Mouse (Mus musculus) gastrocnemius, postnatal 14 days (tissue): ENCODE measurements around the gene 4922502D21Rik. TPM values are rescaled to one million over a fixed set of nuclear protein-coding genes. Genes with fewer than 3 reads are reported as not detected.
"Not testable (repeated sequence)": the region's sequence is repeated elsewhere in the genome, so short reads cannot be mapped to it uniquely, and the experiment has no call there.

Experiments
- DNase-seq: peaks from one replicate; pipeline ENCODE4 v3.0.0; 2021; ENCODE audit warnings: mixed read lengths
- intact Hi-C: fragments of 180-260 bp; cut with DNase I; formaldehyde crosslinking; loops from one replicate; pipeline ENCODE4 v1.15.1; 2025; ENCODE audit warnings: low total_unique reads
- long read RNA-seq, 2 experiments: library from polyadenylated mRNA; stranded (forward); transcript quantifications; one replicate each; pipeline ENCODE4 v2.0.0; 2021
- total RNA-seq, 2 experiments: library from RNA; stranded (reverse); gene quantifications; 2 replicates each; pipeline ENCODE4 v1.2.3; 2021

4922502D21Rik gene
- total RNA-seq: not detected
- long read RNA-seq, experiment 1: 0 reads
- long read RNA-seq, experiment 2: 0 reads

DNA sequence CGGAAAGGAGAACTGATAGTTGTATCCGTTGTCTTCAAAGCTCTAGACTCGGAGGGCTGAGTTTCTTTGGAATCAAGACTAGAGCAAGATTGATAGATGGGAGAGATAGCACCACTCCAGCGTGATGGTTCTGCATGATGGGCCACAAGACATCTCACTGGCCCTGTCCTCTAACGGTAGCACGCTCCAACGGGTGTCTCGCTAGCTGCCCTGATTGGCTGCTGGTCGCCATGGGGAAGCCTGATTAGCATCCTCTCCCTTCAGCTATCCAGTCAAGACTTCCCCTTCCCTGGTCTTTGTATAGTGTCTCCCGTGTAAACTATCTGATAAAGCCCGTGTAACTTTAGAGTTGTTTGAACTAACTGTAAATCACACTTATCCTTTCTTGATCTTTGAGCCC is at the start of gene 4922502D21Rik:
4922502D21Rik (minus strand) TSS at position 187 of the 400 bp plus-strand sequence.
- intact Hi-C loops: no loop called here
- no peak for DNase-seq

DNA sequence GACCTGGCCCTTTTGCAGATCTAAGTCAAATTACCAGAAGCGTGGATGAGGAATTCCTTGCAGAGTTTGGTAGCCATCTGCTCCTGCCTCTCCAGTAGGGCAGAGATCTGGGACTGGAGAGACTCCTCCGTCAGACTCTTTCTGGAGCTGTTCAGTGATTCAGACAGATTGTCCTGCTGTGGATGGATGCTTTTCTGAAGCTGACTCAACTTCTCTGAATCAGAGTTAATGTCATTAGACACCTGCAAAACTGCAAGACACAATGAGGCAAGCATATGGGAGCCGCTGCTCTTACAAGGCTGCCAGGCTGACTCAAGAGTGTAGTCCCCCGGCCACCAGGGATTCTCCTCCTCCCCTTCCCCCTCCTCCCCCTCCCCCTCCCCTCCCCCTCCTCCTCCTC is 48.9 kb upstream of the 4922502D21Rik start:
- no peak for DNase-seq
- intact Hi-C loops: no loop called here

DNA sequence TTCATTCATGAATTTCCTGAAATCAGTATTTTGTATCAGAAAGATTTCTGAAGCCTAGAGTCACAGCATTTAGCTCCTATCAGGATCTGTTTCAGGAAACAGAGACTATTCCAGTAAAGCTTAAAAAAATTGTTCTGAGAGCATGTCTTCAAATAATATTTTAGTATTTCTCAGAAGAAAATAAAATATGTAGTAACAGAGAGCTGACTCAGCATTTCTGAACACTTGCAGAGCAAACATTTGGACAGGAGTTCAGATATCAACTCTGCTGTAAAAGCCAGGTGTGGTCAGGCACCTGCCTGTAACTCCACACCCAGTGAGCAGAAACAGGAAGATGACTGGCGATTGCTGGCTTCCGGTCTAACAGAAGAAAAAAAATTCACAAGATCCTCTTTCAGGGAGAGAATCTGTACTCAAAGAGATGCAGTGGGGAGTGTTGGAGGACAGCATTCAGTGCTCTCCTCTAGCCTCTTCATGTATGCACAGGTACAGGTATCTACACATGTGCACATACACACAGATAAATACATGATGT is 43.4 kb upstream of the 4922502D21Rik start:
- DNase-seq: no peak
- intact Hi-C loops: no loop called here

- DNase-seq: no peak
- intact Hi-C loops: loop anchor here (10.0 kb wide), 2 partner anchors 105 to 515 kb away; no protein-coding TSS in a partner anchor
Measured at GRCm38 (mm10) chr6:129369374-129370132, 38.0 kb upstream of the 4922502D21Rik start.

- no peak for DNase-seq
- intact Hi-C loops: loop anchor here (10.0 kb wide), 2 partner anchors 101 to 511 kb away; no protein-coding TSS in a partner anchor
Measured at GRCm38 (mm10) chr6:129365959-129366359, 34.4 kb upstream of the 4922502D21Rik start.

DNA sequence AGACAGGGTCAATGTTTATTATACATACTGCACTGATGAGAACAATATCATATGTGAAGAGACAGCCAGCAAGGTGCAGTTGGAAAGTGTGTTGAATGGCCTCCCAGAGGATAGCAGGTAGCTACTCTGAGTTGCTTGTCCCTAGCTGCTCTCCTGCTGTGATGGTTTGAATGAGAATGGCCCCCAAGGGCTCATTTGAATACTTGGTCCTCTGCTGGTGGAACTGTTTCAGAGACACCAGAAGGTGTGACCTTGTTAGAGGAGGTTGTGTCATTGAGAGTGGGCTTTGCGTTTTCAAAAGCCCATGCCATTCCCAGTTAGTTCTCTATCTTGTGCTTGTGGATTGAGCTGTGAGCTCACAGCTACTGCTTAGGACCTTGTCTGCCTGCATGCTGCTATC is 32.3 kb upstream of the 4922502D21Rik start:
- DNase-seq: no peak
- intact Hi-C loops: loop anchor here (10.0 kb wide), 2 partner anchors 99 to 509 kb away; no protein-coding TSS in a partner anchor

DNA sequence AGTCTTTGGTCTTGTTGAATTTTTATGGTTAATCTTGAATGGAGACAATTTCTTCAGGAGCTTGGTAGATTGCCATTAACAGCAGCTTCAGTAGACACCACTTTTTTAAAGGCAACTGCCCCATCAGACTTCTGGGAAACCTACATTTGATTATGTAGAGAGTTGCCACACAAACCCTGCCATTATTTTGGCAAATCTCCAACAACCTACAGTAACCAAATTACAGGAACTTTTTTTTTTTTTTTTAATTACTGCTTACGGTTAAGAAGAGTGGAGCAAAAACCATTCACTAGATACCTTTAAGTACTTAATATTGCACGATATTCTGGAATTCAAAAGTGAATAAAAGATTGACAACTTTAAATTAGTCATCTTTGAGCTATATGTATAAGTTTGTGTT is 27.9 kb upstream of the 4922502D21Rik start:
- DNase-seq: no peak
- intact Hi-C loops: no loop called here

DNA sequence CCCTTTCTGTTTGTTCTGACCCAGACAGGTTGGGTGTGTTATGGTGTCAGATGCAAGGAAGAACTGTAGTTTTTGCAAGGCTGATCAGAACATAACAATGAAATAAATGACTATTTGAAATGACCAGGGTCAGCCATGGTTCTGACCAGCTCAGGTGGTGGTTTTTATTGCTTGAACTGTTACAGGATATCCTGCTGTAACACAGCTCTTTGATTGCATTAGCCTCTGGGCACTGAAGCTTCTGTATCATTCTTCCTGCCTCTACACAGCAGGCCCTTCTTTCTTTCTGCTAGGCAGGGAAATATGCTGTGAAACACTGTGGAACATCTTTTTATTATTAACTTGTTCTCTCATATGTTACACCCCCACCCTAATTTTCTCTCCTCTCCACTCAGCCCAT is 24.8 kb upstream of the 4922502D21Rik start:
- intact Hi-C loops: no loop called here
- no peak for DNase-seq

DNA sequence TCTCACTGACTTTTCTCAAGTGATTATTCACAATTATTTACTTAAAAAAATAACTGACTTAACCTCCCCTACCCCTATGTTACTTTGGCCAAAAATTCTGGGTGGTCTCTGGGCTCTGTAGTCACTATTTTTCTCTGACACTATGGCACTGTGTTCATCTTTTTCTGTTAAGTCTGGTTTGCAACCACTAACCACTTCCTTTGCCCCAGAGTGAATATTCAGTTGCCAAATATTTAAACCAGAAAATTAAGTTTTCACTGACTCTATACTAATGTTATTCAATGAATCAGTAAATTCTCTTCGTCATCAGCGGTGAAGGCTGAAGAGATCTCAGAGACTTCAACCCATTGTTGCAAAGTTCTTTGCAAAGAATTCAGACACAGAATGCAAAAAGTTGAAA is 24.2 kb upstream of the 4922502D21Rik start:
- intact Hi-C loops: no loop called here
- no peak for DNase-seq

DNA sequence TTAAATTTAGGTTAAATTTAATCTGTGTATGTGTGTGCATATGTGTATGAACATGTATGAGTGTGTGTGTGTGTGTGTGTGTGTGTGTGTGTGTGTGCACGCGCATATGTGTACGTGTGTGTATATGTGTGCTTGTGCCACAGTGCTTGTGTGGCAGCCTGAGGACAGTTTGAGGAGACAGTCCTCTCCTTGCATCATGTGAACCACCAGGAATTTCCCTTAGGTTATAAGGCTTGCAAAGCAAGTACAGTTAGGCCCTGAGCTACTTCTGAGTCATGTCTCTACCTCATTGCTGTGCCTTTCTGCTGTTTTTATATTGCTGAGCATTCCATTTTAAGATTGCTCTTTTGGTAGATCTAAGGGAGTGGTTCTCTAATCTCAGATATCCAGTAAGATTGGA is 19.5 kb upstream of the 4922502D21Rik start:
- DNase-seq: no peak

DNA sequence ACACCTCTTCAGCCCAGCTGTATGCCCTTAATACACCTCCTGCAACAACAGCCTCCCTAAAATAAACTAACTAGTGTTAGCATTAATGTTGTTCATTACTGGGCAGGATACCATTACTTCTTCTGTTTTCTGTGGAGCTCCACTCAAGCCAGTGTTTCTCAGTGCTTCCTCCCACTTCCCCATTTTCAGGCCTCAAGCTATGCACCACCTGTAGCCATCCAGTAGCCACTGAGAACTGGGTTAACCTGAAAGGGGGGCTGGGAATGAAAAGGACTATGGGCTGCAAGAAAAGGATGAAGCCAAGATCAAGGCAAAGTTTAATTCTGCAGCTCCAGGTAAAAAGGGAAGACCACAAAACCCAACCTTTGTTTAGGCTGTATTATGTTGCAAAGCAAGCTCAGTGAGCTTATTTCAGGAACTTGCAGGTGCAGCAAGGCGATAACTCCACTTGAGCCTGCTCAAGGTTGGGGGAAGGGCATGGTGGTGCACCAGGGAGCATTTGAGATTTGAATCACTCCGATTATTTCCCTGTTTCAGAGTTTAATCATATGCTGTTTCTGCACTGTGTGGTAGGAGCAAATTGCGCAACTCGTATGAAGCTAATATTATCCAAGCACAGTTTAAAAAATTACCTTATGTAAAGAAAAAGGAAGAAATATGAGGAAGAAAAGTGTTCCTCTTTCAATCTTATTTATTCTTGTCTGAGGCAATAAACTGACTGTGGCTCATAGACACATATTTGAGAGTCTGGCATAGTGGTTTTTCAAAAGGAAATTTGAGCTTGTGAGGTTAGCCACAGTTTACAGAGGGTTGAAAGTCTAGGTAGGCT is 18.1 kb upstream of the 4922502D21Rik start:
- no peak for DNase-seq
- intact Hi-C loops: no loop called here

More for the DNA sequence above, 19.5 kb upstream of the 4922502D21Rik start:
- intact Hi-C loops: no loop called here

DNA sequence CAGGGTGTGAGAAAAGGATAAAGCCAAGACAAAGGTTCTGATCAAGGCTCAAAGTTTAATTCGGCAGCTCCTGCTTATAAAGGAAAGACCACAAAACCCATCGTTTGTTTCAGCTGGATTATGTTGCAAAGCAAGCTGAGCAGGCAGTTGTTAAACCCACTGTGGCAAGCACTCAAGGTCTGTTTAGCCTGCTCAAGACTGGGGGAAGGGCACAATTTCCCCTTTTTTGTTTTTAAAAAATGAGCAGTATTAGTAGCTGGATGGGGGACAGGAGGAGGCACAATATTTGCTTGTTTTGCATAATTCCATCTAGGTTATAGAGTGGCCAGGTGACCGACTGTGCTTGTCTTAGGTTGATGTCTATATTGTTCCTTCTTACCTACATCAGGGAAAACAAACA is 12.8 kb upstream of the 4922502D21Rik start:
- no peak for DNase-seq
- intact Hi-C loops: no loop called here

DNA sequence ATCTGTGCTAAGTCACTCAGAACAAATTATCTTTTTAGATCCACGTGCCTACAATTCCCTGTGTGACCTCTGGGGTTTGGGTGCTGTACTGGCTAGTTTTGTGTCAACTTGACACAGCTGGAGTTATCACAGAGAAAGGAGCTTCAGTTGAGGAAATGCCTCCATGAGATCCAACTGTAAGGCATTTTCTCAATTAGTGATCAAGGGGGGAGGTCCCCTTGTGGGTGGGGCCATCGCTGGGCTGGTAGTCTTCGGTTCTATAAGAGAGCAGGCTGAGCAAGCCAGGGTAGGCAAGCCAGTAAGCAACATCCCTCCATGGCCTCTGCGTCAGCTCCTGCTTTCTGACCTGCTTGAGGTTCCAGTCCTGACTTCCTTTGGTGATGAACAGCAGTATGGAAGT is 10.8 kb upstream of the 4922502D21Rik start, which contains the start of gene Clec12a:
Clec12a (plus strand) TSS at position 301 of the 400 bp plus-strand sequence.
- DNase-seq, intact Hi-C loops: not testable (repeated sequence)

- intact Hi-C loops: no loop called here
- DNase-seq: no peak
Measured at GRCm38 (mm10) chr6:129337751-129338150, 6.2 kb upstream of the 4922502D21Rik start.

DNA sequence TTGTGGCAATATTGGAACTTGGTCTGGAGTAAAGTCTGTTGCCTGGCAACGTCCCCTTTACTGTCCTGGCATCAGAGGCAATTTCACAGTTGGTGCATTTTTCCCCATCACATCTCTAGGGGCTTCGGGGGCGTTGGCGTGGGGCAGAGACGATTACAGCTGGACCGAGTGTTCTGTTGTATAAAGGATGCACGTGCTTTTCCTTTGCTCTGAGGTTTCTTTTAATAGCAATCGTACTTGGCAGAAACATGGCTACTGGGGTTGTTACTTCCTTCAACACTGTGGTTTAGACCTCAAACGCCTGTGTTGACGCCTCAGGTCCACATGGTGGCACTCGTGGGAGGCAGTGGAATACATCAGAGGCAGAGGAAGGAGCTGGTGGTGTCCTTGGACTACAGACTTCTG is 2.1 kb upstream of the 4922502D21Rik start:
- intact Hi-C loops: no loop called here
- DNase-seq: peak; percentile 17

GRCm38 (mm10) chr6:129326568-129327150 is 4.9 kb downstream of the 4922502D21Rik start:
- intact Hi-C loops: no loop called here
- no peak for DNase-seq

DNA sequence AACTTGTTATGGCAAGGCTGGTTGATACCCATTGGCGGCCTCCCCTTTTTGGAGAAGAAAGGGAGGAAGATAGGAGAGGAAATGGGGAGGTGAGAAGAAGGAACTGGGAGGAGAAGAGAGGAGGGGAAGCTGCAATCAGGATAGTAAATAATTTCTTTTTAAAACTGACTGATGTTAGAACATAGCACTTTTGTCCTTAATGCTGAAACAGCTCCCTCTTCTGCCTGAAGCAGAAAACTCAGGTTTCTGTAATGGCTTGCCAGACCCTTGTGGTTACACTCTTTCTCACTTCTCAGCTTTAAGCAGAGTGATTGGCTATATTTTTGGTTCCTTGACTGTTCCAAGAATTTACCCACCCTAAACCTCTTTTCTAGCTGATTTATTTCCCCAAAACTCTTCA is 5.6 kb downstream of the 4922502D21Rik start:
- no peak for DNase-seq
- intact Hi-C loops: no loop called here

DNA sequence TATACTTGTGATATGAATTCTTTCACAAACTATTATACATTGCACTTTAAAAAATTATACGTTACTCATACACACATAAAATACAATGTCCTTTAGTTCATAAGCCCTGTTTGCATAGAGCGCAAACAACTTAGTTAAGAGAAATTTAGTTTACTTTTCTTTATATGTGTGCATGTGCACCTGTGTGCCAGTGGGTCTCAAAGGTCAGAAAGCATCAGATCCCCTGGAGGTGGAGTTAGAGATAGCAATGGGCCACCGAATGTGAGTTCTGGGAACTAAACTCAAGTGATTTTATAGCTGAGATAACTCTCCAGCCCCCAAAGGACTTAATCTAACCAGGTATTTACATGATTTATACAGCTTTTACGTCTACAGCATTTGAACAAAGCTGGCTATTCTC is 12.3 kb downstream of the 4922502D21Rik start:
- intact Hi-C loops: no loop called here
- DNase-seq: no peak

- intact Hi-C loops: no loop called here
- DNase-seq: no peak
Measured at GRCm38 (mm10) chr6:129318395-129318794, 13.2 kb downstream of the 4922502D21Rik start.

- DNase-seq: no peak
- intact Hi-C loops: no loop called here
Measured at GRCm38 (mm10) chr6:129316463-129316862, 15.1 kb downstream of the 4922502D21Rik start.
